ENCODE assay signal across 11 mouse cellular contexts in the genomic region with DNA sequence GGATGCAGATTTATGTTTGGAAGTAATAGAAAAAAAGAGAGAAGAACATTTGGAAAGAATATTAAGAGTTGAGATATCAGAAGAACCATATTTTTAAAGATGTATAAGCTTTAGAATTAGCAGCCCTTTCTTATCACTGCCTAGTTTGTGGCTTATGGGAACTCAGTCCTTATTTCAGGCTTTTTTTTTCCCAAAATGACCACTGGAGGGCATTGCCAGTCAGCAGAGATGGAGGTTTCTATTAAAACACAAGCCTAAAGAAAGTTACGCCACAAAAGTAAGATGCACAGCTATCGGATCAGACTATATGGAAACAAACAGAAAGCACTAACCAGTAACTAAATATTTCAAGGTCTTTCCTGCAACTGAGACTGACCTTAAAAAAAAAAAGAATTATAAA.
DNase-seq lines count a peak whose midpoint lies in the region; ATAC-seq and TF ChIP-seq lines count a peak whose summit lies in the region.
"Had no signal": no experiment of that assay in that cellular context is flagged by ENCODE, and none has a peak within 500 bp of the region (broad histone marks: within the 10 kb centered on the region; RNA-seq: fewer than 3 reads in every experiment).

No protein-coding gene starts in this region.

- ATAC-seq in stomach, postnatal 0 days (ENCODE audit: low FRiP score, low TSS enrichment) = no peak
- ATAC-seq: midbrain, embryonic 13.5 days had no signal

- TF ChIP-seq CTCF in stomach, postnatal 0 days (IDR thresholded peaks at IDR 0.05; ENCODE audit: low read depth) = peak; percentile 62

- no peaks in the 10 kb centered on the region for H3K27me3 ChIP-seq in stomach, postnatal 0 days (ENCODE audit: control insufficient read depth, insufficient read depth, low read length)
- H3K27me3 ChIP-seq: hindbrain, embryonic 15.5 days; midbrain, embryonic 13.5 days had no signal

- DNase-seq in adrenal gland, postnatal 10 days = peak; percentile 6
- DNase-seq in adrenal gland, adult 2 months = no peak
- peak; percentile 14 for DNase-seq in kidney, adult 9 months
- no peak for DNase-seq in kidney, postnatal 14 days
- peak; percentile 34 to 41 for DNase-seq in right cerebral cortex, postnatal 10 days (ENCODE audit: low spot score in 2 of 2)
- DNase-seq in right cerebral cortex, postnatal 25 days = no peak
- no peak for DNase-seq in stomach, postnatal 0 days (ENCODE audit: low spot score)
- DNase-seq in frontal cortex, postnatal 14 days (ENCODE audit: low spot score in 2 of 2) = no peak

- no peak for TF ChIP-seq EP300 in stomach, postnatal 0 days (optimal IDR thresholded peaks at IDR 0.05)

- H3K36me3 ChIP-seq in stomach, postnatal 0 days (ENCODE audit: control insufficient read depth, insufficient read depth, low read length) = no peaks in the 10 kb centered on the region
- H3K36me3 ChIP-seq: hindbrain, embryonic 15.5 days; limb, embryonic 12.5 days; midbrain, embryonic 13.5 days had no signal

- H3K27ac ChIP-seq in stomach, postnatal 0 days (replicated peaks) = no peak overlapping the region
- H3K27ac ChIP-seq: hindbrain, embryonic 15.5 days; limb, embryonic 12.5 days; midbrain, embryonic 13.5 days had no signal

- no peak overlapping the region for H3K4me3 ChIP-seq in stomach, postnatal 0 days (ENCODE audit: low read depth, low read length)
- H3K4me3 ChIP-seq: hindbrain, embryonic 15.5 days; limb, embryonic 12.5 days; midbrain, embryonic 13.5 days had no signal

- H3K9me3 ChIP-seq in stomach, postnatal 0 days (ENCODE audit: control insufficient read depth, low read length) = no peaks in the 10 kb centered on the region
- H3K9me3 ChIP-seq: hindbrain, embryonic 15.5 days; limb, embryonic 12.5 days; midbrain, embryonic 13.5 days had no signal

- H3K9ac ChIP-seq in stomach, postnatal 0 days (ENCODE audit: low read length) = no peak overlapping the region
- H3K9ac ChIP-seq: hindbrain, embryonic 15.5 days; limb, embryonic 12.5 days; midbrain, embryonic 13.5 days had no signal

- no peak overlapping the region for H3K4me2 ChIP-seq in stomach, postnatal 0 days (replicated peaks; ENCODE audit: low read depth)
- H3K4me2 ChIP-seq: hindbrain, embryonic 15.5 days; limb, embryonic 12.5 days; midbrain, embryonic 13.5 days had no signal

- 68% methylated on average over 2 of the region's 2 CpGs for WGBS in stomach, postnatal 0 days

- H3K4me1 ChIP-seq in stomach, postnatal 0 days (replicated peaks; ENCODE audit: control insufficient read depth, insufficient read depth) = no peaks in the 10 kb centered on the region
- H3K4me1 ChIP-seq: hindbrain, embryonic 15.5 days; limb, embryonic 12.5 days; midbrain, embryonic 13.5 days had no signal

Comparison
In these comparisons a context has a peak if more than half of its experiments do, and no peak if none do; other contexts are left out.
1. DNase-seq: peak in adrenal gland, postnatal 10 days (single experiment), kidney, adult 9 months (single experiment) and right cerebral cortex, postnatal 10 days (2 of 2); none in adrenal gland, adult 2 months (single experiment), kidney, postnatal 14 days (single experiment), right cerebral cortex, postnatal 25 days (single experiment), stomach, postnatal 0 days (single experiment) and frontal cortex, postnatal 14 days (0 of 2).